Mouse (Mus musculus) intestine, embryonic 16.5 days (tissue): ENCODE measurements around the gene Stk33. TPM values are rescaled to one million over a fixed set of nuclear protein-coding genes. Genes with fewer than 3 reads are reported as not detected.
A peak's percentile ranks its signal among the peaks of the same experiment; 100 is the strongest.

ENCODE experiments used
- ATAC-seq: fragments of 200-750 bp; cut with Nextera tagmentation; 2 replicates; pipeline ENCODE4 v1.8.0; 2017; ENCODE audit warnings: moderate TSS enrichment, moderate library complexity
- H3K27ac ChIP-seq: fragments of 300-500 bp; sonication (generic); 2 replicates; pipeline ENCODE4 v1.5.1; 2014; ENCODE audit warnings: mild to moderate bottlenecking, low read length
- H3K27me3 ChIP-seq: fragments of 300-500 bp; sonication (generic); replicated peaks from 2 replicates; pipeline ENCODE4 v1.6.1; 2014; ENCODE audit warnings: low read length, control low read depth, mixed read lengths; ENCODE audit not compliant: control insufficient read depth, insufficient read depth
- H3K36me3 ChIP-seq: fragments of 300-500 bp; sonication (generic); 2 replicates; pipeline ENCODE4 v1.6.1; 2014; ENCODE audit warnings: low read length, control low read depth; ENCODE audit not compliant: control insufficient read depth, insufficient read depth
- H3K4me1 ChIP-seq: fragments of 300-500 bp; sonication (generic); 2 replicates; pipeline ENCODE4 v1.6.1; 2014; ENCODE audit warnings: low read length, control low read depth, mixed read lengths; ENCODE audit not compliant: control insufficient read depth, insufficient read depth
- H3K4me2 ChIP-seq: fragments of 300-500 bp; sonication (generic); 2 replicates; pipeline ENCODE4 v1.6.1; 2014; ENCODE audit warnings: low read depth, low read length, control low read depth
- H3K4me3 ChIP-seq: fragments of 300-500 bp; sonication (generic); 2 replicates; pipeline ENCODE4 v1.5.1; 2014; ENCODE audit warnings: mild to moderate bottlenecking, low read length
- H3K9ac ChIP-seq: fragments of 300-500 bp; sonication (generic); 2 replicates; pipeline ENCODE4 v1.6.1; 2014; ENCODE audit warnings: low read depth, low read length
- H3K9me3 ChIP-seq: fragments of 300-500 bp; sonication (generic); 2 replicates; pipeline ENCODE4 v1.6.1; 2016; ENCODE audit warnings: low read length, control low read depth; ENCODE audit not compliant: control insufficient read depth
- WGBS: fragments of 180-500 bp; shearing (Covaris S2); extraction: QIAGEN DNeasy Blood & Tissue Kit; methylation state at CpG from one replicate; pipeline ENCODE4 v1.1.7; 2014; 5-methylcytosine and 5-hydroxymethylcytosine counted together
- polyA plus RNA-seq: library from polyadenylated mRNA; unstranded; fragments of >200 nt; fragmentation: Nextera tagmentation; extraction: Ambion mirVana; gene quantifications from 2 replicates; pipeline ENCODE4 v1.2.1, GENCODE M21; 2015

Gene Stk33
- polyA plus RNA-seq, 1 experiment from 2014 or later = 0.51 TPM

- no peaks in the 10 kb centered on the region for H3K9me3 ChIP-seq
- H3K36me3 ChIP-seq = no peaks in the 10 kb centered on the region
These were observed 199.5 kb downstream of the Stk33 start for GRCm38 (mm10) chr7:109239346-109239745.

GRCm38 (mm10) chr7:109238724-109239123, 200.2 kb downstream of the Stk33 start:
- Histone ChIP-seq H3K4me3 (no peak overlapping the region), H3K9me3 (no peaks in the 10 kb centered on the region), H3K4me2 (no peak overlapping the region), H3K4me1 (no peaks in the 10 kb centered on the region), H3K36me3 (no peaks in the 10 kb centered on the region), H3K27me3 (no peaks in the 10 kb centered on the region), H3K27ac (no peak overlapping the region), H3K9ac (no peak overlapping the region)
- WGBS = 85% methylated on average over 10 of the region's 10 CpGs
- no peak for ATAC-seq

More at GRCm38 (mm10) chr7:109239346-109239745, 199.5 kb downstream of the Stk33 start:
- H3K4me3 ChIP-seq = no peak overlapping the region
- H3K9ac ChIP-seq = no peak overlapping the region
- 81% methylated on average over 1 of the region's 1 CpGs for WGBS
- H3K4me1 ChIP-seq = no peaks in the 10 kb centered on the region
- no peak overlapping the region for H3K4me2 ChIP-seq
- ATAC-seq = no peak
- H3K27ac ChIP-seq = no peak overlapping the region
- no peaks in the 10 kb centered on the region for H3K27me3 ChIP-seq

DNA sequence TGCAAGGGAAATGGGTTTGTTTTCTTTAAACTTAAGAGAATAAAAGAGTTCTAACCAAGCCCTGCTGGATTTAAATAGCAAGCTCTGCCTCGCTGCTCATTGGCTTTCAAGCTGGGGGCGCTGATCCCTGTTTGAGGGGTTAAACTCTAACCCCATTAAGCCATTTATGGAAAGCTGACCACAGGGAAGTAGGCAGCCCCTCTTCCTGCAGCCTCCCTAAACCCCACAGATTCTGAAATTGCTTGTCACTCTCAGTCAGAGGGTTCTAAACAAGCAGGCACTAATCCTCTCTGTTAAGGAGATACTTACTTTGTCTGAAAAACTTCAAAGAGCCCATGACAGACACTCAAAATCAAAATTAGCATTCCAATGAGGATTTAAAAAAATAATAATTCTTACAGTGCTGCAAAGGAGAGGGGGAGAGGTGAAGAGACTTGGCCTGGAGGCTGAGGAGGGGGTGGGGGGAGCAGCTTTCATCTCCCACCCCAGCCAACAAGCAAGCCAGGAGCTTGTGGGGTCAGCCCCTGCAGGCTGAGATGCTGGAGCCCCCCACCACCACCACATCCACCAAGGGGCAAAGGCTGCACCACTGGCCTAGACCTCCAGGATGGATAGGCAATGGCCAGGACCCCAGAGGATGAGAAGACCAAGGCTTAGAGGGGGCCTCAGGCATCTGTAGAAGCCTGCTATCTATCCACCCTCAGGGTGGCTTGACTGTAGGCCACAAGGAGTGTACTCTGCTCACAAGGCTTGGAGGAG, 203.8 kb downstream of the Stk33 start:
- H3K27me3 ChIP-seq = no peaks in the 10 kb centered on the region
- H3K4me2 ChIP-seq = no peak overlapping the region
- H3K4me3 ChIP-seq = no peak overlapping the region
- no peaks in the 10 kb centered on the region for H3K36me3 ChIP-seq
- H3K9ac ChIP-seq = no peak overlapping the region
- 51% methylated on average over 2 of the region's 2 CpGs for WGBS
- no peak for ATAC-seq
- H3K27ac ChIP-seq = no peak overlapping the region
- no peaks in the 10 kb centered on the region for H3K9me3 ChIP-seq
- no peaks in the 10 kb centered on the region for H3K4me1 ChIP-seq

- Histone ChIP-seq H3K4me2 (no peak overlapping the region), H3K27me3 (no peaks in the 10 kb centered on the region), H3K9me3 (no peaks in the 10 kb centered on the region), H3K4me1 (no peaks in the 10 kb centered on the region), H3K27ac (no peak overlapping the region), H3K4me3 (no peak overlapping the region), H3K36me3 (no peaks in the 10 kb centered on the region), H3K9ac (no peak overlapping the region)
- no peak for ATAC-seq
- WGBS = 46% methylated on average over 5 of the region's 5 CpGs
These were observed 204.4 kb downstream of the Stk33 start for GRCm38 (mm10) chr7:109234476-109234875.

GRCm38 (mm10) chr7:109231881-109232321, 207.0 kb downstream of the Stk33 start:
- no peak overlapping the region for H3K27ac ChIP-seq
- WGBS = 57% methylated on average over 11 of the region's 11 CpGs
- no peaks in the 10 kb centered on the region for H3K9me3 ChIP-seq
- ATAC-seq = no peak
- no peak overlapping the region for H3K9ac ChIP-seq
- no peak overlapping the region for H3K4me2 ChIP-seq
- no peaks in the 10 kb centered on the region for H3K27me3 ChIP-seq
- H3K4me1 ChIP-seq = no peaks in the 10 kb centered on the region
- no peak overlapping the region for H3K4me3 ChIP-seq
- H3K36me3 ChIP-seq = no peaks in the 10 kb centered on the region

GRCm38 (mm10) chr7:109231307-109231706, 207.6 kb downstream of the Stk33 start:
- ATAC-seq = no peak
- 80% methylated on average over 5 of the region's 5 CpGs for WGBS

GRCm38 (mm10) chr7:109230806-109231205, 208.1 kb downstream of the Stk33 start:
- peak; percentile 63; the same call in 1 of the 2 replicates for ATAC-seq
- Histone ChIP-seq H3K36me3 (no peaks in the 10 kb centered on the region), H3K4me3 (no peak overlapping the region), H3K9ac (no peak overlapping the region), H3K4me1 (no peaks in the 10 kb centered on the region), H3K9me3 (no peaks in the 10 kb centered on the region), H3K27ac (no peak overlapping the region), H3K4me2 (no peak overlapping the region), H3K27me3 (no peaks in the 10 kb centered on the region)
- WGBS = 17% methylated on average over 2 of the region's 2 CpGs

More at GRCm38 (mm10) chr7:109231307-109231706, 207.6 kb downstream of the Stk33 start:
- Histone ChIP-seq H3K27me3 (no peaks in the 10 kb centered on the region), H3K9ac (no peak overlapping the region), H3K36me3 (no peaks in the 10 kb centered on the region), H3K27ac (no peak overlapping the region), H3K9me3 (no peaks in the 10 kb centered on the region), H3K4me3 (no peak overlapping the region), H3K4me1 (no peaks in the 10 kb centered on the region), H3K4me2 (no peak overlapping the region)

Other genes with a start within 250 kb of the Stk33 start
- gene Trim66, start 69.1 kb upstream of the Stk33 start, polyA plus RNA-seq = 0.01 TPM in 1 of 2 replicates, not detected in the other
- 115 and 131 TPM in 2 replicates for gene Rpl27a, start 80.1 kb upstream of the Stk33 start, polyA plus RNA-seq